Mouse (Mus musculus): ENCODE results near the gene Gm49333. TPM values are rescaled to one million over a fixed set of nuclear protein-coding genes. Genes with fewer than 3 reads are reported as not detected.

Gm49333 gene
- total and polyA plus RNA-seq, 3 experiments: 0.10 to 0.43 TPM; not detected in 1

- peak overlapping the region; percentile 82 for H3K27ac ChIP-seq
- 1% methylated on average over 48 of the region's 78 CpGs for WGBS
- peaks cover 22% of the 10 kb centered on the region for H3K36me3 ChIP-seq (ENCODE audit: control insufficient read depth, insufficient read depth, low read length)
- peaks cover 12% of the 10 kb centered on the region for H3K79me2 ChIP-seq (replicated peaks; ENCODE audit: control insufficient read depth, insufficient read depth, low read length)
- peak overlapping the region; percentile 94 for H3K9ac ChIP-seq (ENCODE audit: low read depth, low read length)
- no peak for TF ChIP-seq POLR2A (IDR thresholded peaks at IDR 0.05; ENCODE audit: insufficient read depth, low read depth, low read length)
- no peak for TF ChIP-seq EP300 (IDR thresholded peaks at IDR 0.05; ENCODE audit: insufficient read depth, low read depth, low read length)
- TF ChIP-seq CTCF (IDR thresholded peaks at IDR 0.05): no peak
- H3K27me3 ChIP-seq (ENCODE audit: control insufficient read depth, insufficient read depth, low read length): no peaks in the 10 kb centered on the region
- peaks cover 12% of the 10 kb centered on the region for H3K4me1 ChIP-seq (ENCODE audit: control insufficient read depth, insufficient read depth, low read length)
- peak overlapping the region; percentile 84 for H3K4me3 ChIP-seq
- intact Hi-C loops (cut with DNase I): loop anchor here (1.0 to 5.0 kb wide), 3 partner anchors 22 to 136 kb away; partner anchors contain the start of genes Ap2m1, Clcn2, Polr2h and Psmd2
- DNase-seq: peak; percentile 81 to 83
These were observed 61.7 kb downstream of the Gm49333 start for GRCm38 (mm10) chr16:20672965-20673705.

- DNase-seq: peak; percentile 42 to 49
- intact Hi-C loops (cut with DNase I): loop anchor here (2.0 to 5.0 kb wide), 2 partner anchors 43 to 137 kb away; partner anchors contain the start of genes Ap2m1, Clcn2 and Polr2h
- H3K4me3 ChIP-seq: peak overlapping the region; percentile 84
- TF ChIP-seq CTCF (IDR thresholded peaks at IDR 0.05): no peak
- peak overlapping the region; percentile 82 for H3K27ac ChIP-seq
- no peaks in the 10 kb centered on the region for H3K27me3 ChIP-seq (ENCODE audit: control insufficient read depth, insufficient read depth, low read length)
- H3K4me1 ChIP-seq (ENCODE audit: control insufficient read depth, insufficient read depth, low read length): peaks cover 12% of the 10 kb centered on the region
- peaks cover 23% of the 10 kb centered on the region for H3K36me3 ChIP-seq (ENCODE audit: control insufficient read depth, insufficient read depth, low read length)
- 4% methylated on average over 14 of the region's 14 CpGs for WGBS
- H3K79me2 ChIP-seq (replicated peaks; ENCODE audit: control insufficient read depth, insufficient read depth, low read length): peaks cover 12% of the 10 kb centered on the region
- peak overlapping the region; percentile 94 for H3K9ac ChIP-seq (ENCODE audit: low read depth, low read length)
These were observed 62.4 kb downstream of the Gm49333 start for GRCm38 (mm10) chr16:20673706-20674303.

- H3K79me2 ChIP-seq (replicated peaks; ENCODE audit: control insufficient read depth, insufficient read depth, low read length): peaks cover 12% of the 10 kb centered on the region
- 84% methylated on average over 6 of the region's 6 CpGs for WGBS
- TF ChIP-seq POLR2A (IDR thresholded peaks at IDR 0.05; ENCODE audit: insufficient read depth, low read depth, low read length): no peak
- TF ChIP-seq EP300 (IDR thresholded peaks at IDR 0.05; ENCODE audit: insufficient read depth, low read depth, low read length): no peak
- no peak for TF ChIP-seq CTCF (IDR thresholded peaks at IDR 0.05)
- H3K4me3 ChIP-seq: no peak overlapping the region
- no peak overlapping the region for H3K9ac ChIP-seq (ENCODE audit: low read depth, low read length)
- H3K4me1 ChIP-seq (ENCODE audit: control insufficient read depth, insufficient read depth, low read length): peaks cover 12% of the 10 kb centered on the region
- intact Hi-C loops (cut with DNase I): loop anchor here (1.0 kb wide), 1 partner anchor 18 kb away; the partner anchor contains the start of gene Fam131a
- no peaks in the 10 kb centered on the region for H3K27me3 ChIP-seq (ENCODE audit: control insufficient read depth, insufficient read depth, low read length)
- H3K27ac ChIP-seq: no peak overlapping the region
- peaks cover 26% of the 10 kb centered on the region for H3K36me3 ChIP-seq (ENCODE audit: control insufficient read depth, insufficient read depth, low read length)
- DNase-seq: no peak
These were observed 63.8 kb downstream of the Gm49333 start for GRCm38 (mm10) chr16:20675213-20675612.

GRCm38 (mm10) chr16:20676702-20677101, 65.3 kb downstream of the Gm49333 start:
- 78% methylated on average over 4 of the region's 4 CpGs for WGBS
- H3K36me3 ChIP-seq (ENCODE audit: control insufficient read depth, insufficient read depth, low read length): peaks cover 26% of the 10 kb centered on the region
- H3K79me2 ChIP-seq (replicated peaks; ENCODE audit: control insufficient read depth, insufficient read depth, low read length): peaks cover 12% of the 10 kb centered on the region
- no peaks in the 10 kb centered on the region for H3K27me3 ChIP-seq (ENCODE audit: control insufficient read depth, insufficient read depth, low read length)
- H3K27ac ChIP-seq: no peak overlapping the region
- no peak for DNase-seq
- peaks cover 12% of the 10 kb centered on the region for H3K4me1 ChIP-seq (ENCODE audit: control insufficient read depth, insufficient read depth, low read length)
- H3K4me3 ChIP-seq: no peak overlapping the region
- intact Hi-C loops (cut with DNase I): no loop called here
- no peak overlapping the region for H3K9ac ChIP-seq (ENCODE audit: low read depth, low read length)
- no peak for TF ChIP-seq POLR2A (IDR thresholded peaks at IDR 0.05; ENCODE audit: insufficient read depth, low read depth, low read length)
- TF ChIP-seq CTCF (IDR thresholded peaks at IDR 0.05): no peak
- TF ChIP-seq EP300 (IDR thresholded peaks at IDR 0.05; ENCODE audit: insufficient read depth, low read depth, low read length): no peak

- Histone ChIP-seq H3K9ac (ENCODE audit: low read depth, low read length) (no peak overlapping the region), H3K79me2 (replicated peaks; ENCODE audit: control insufficient read depth, insufficient read depth, low read length) (peaks cover 12% of the 10 kb centered on the region), H3K27ac (peak overlapping the region; percentile 53), H3K4me1 (ENCODE audit: control insufficient read depth, insufficient read depth, low read length) (peaks cover 12% of the 10 kb centered on the region), H3K36me3 (ENCODE audit: control insufficient read depth, insufficient read depth, low read length) (peaks cover 26% of the 10 kb centered on the region), H3K27me3 (ENCODE audit: control insufficient read depth, insufficient read depth, low read length) (no peaks in the 10 kb centered on the region), H3K4me3 (no peak overlapping the region)
- intact Hi-C loops (cut with DNase I): no loop called here
- 82% methylated on average over 5 of the region's 5 CpGs for WGBS
- DNase-seq: no peak
- TF ChIP-seq CTCF (IDR thresholded peaks at IDR 0.05) (no peak), EP300 (IDR thresholded peaks at IDR 0.05; ENCODE audit: insufficient read depth, low read depth, low read length) (no peak), POLR2A (IDR thresholded peaks at IDR 0.05; ENCODE audit: insufficient read depth, low read depth, low read length) (no peak)
These were observed 66.0 kb downstream of the Gm49333 start for GRCm38 (mm10) chr16:20677380-20677779.

All from heart, adult 2 months (tissue).